Mouse (Mus musculus) brown adipose tissue, adult 24 weeks (tissue): ENCODE results near the gene Gkn1. TPM values are rescaled to one million over a fixed set of nuclear protein-coding genes. Genes with fewer than 3 reads are reported as not detected.

Experiments
- polyA plus RNA-seq: library from polyadenylated mRNA; stranded (reverse); fragments of >200 nt; gene quantifications from 2 replicates; pipeline ENCODE4 v1.2.4, GENCODE M21; 2012; ENCODE audit not compliant: missing spikeins, insufficient read depth, insufficient read length

Gkn1 gene
- polyA plus RNA-seq, 1 experiment = not detected

Other genes with a start within 250 kb of the Gkn1 start
- not detected in 2 replicates for gene D6Ertd527e, start 246.2 kb downstream of the Gkn1 start, polyA plus RNA-seq
- gene Antxr1, start 15.1 kb downstream of the Gkn1 start, polyA plus RNA-seq = 3.8 and 6.6 TPM in 2 replicates
- not detected in 2 replicates for gene Gkn2, start 22.4 kb upstream of the Gkn1 start, polyA plus RNA-seq
- 2.9 TPM in 1 of 2 replicates, not detected in the other for gene Gkn3, start 38.0 kb upstream of the Gkn1 start, polyA plus RNA-seq
- gene Bmp10, start 78.1 kb upstream of the Gkn1 start, polyA plus RNA-seq = not detected in 2 replicates
- gene Arhgap25, start 182.3 kb upstream of the Gkn1 start, polyA plus RNA-seq = 1.5 and 2.3 TPM in 2 replicates
- gene Prokr1, start 239.8 kb upstream of the Gkn1 start, polyA plus RNA-seq = 0.24 TPM in 1 of 2 replicates, not detected in the other